Mouse (Mus musculus): ENCODE results near the gene Slc22a17.

Gene Slc22a17

DNA sequence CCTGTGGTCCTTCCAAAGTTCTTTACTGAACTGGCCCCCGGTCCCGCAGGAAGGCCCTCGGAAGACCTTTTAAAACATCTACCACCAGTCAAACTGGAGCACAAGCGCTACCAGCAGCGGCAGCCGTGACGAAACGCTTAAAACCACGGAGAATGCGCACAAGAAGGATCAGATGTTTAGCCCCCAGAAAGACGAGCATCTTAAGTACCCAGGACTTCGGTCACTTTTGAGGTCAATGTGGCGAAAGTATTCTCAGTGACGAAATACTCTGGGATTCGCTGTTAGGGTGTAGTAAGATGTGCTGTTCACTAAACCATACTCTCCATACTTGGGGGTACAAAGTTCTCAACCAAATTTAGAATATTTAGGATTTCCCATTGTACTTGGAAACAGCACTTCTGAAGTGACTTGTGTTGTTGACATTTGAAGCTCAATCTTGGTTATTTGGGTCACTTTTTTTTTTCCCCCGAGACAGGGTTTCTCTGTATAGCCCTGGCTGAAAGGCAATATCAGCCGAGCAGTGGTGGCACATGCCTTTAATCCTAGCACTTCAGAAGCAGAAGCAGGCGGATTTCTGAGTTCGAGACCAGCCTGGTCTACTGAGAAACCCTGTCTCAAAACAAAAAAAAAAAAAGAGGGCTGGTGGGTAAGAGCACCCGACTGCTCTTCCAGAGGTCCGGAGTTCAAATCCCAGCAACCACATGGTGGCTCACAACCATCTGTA lies 48.5 kb downstream of the Slc22a17 start:
- in situ Hi-C loops (cut with MboI; ENCODE audit: low sequenced_read_pairs): no loop called here

DNA sequence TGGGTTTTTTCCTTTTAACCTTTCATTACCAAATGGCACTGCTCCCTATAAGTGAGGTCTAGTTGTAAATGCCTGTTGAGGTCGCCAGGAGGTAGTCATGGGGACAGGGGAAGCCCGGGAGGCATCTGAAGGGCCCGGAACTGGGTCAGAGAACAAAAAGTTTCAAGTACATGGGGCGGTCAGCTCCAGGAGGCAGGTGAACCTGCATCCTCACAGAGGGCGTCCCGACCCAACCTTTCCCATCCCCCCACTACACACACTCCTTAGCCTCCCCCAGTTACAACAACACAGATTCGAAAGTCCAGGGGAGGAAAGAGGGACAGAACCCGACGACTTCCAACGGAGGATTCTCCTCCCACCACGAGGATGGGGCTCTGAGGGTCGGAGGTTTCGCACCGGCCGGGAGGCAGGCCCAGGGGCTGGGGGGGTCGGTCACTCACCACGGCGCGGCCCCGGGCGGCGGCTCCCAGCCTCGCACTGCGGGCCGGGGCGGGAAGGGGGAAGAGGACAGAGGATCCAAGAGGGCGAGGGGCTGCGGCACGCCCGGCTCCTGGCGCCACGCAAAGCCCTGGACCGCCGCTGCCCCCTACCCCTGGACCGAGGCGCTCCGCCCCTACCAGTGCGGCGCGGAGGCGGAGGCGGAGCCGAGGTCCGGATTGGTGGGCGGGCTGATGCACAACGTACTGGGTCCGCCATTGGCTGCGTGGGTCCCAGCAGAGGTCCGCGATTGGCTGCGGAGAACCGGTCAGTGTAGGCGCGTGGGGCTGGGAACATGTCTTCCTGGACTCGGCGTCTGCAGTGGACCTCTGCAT lies 49.2 kb downstream of the Slc22a17 start:
- in situ Hi-C loops (cut with MboI; ENCODE audit: low sequenced_read_pairs): no loop called here

DNA sequence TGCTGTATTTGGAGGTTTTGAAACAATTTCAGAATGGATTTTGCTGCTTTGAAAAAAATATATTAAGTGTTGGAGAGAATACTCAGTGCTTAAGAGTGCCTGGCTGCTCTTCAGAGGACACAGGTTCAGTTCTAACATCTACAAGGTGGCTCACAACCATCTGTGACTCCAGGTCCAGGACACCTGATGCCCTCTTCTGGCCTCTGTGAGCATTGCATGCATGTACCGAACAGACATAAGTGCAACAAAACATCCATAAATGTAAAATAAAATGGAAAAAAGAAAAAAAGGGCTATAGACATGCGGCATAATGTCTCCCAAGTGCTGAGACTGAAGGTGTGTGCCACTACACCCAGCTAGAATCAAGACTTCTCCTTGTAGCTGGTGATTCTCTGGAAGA lies 52.4 kb downstream of the Slc22a17 start:
- in situ Hi-C loops (cut with MboI; ENCODE audit: low sequenced_read_pairs): no loop called here

DNA sequence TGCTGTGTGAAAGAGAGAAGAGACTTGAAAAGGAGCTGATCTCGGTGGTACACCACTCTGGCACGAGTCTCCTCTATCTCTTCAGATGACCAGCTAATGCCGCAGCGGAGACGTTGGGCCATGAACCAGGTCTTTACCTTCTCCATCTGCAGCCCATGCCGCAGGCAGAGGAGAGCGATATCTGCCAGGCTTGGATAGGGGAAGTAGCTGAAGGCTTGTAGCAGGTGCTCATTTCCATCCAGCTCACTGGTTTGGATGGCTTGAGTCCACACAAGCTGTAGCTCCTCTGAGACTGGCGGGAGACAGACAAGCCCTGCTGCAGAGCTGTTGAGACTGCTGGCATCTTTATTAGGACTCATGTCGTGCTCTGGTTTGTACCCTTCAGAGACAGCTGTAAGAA lies 55.0 kb downstream of the Slc22a17 start:
- in situ Hi-C loops (cut with MboI; ENCODE audit: low sequenced_read_pairs): no loop called here

DNA sequence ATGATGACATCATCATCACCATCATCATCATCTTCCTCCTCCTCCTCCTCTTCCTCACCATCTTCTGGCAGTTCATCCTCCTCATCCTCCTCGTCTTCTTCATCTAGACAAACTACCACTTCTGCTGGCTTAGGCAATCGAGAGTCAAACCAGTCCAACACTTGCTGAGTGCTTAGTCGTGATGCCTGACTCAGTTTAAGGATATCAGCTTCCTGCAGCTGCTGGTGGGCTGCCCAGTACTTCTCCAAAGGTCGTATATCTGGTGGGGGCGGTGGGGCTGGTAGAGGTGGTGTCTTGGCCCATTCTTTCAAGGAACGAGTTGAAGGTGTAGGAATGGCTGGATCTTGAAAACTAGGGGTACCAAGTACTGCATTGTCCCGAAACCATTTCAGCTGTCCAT lies 56.2 kb downstream of the Slc22a17 start:
- in situ Hi-C loops (cut with MboI; ENCODE audit: low sequenced_read_pairs): no loop called here

All from CH12F3 (cell line).